Mouse (Mus musculus) bone marrow, adult 2 months (tissue): ENCODE measurements around the gene Prpf3. TPM values are rescaled to one million over a fixed set of nuclear protein-coding genes. Genes with fewer than 3 reads are reported as not detected.
"Not testable (repeated sequence)": the region's sequence is repeated elsewhere in the genome, so short reads cannot be mapped to it uniquely, and the experiment has no call there.

Source experiments
- H3K27ac ChIP-seq: fragments of 200-500 bp; 2 replicates; pipeline ENCODE4 v1.5.1; 2012; ENCODE audit warnings: low read depth, mild to moderate bottlenecking, control low read depth, inconsistent platforms, low read length; ENCODE audit not compliant: control insufficient read depth, poor library complexity, insufficient read depth
- H3K4me1 ChIP-seq: fragments of 200-500 bp; 2 replicates; pipeline ENCODE4 v1.6.1; 2011; ENCODE audit warnings: low read length; ENCODE audit not compliant: control insufficient read depth, insufficient read depth
- H3K4me3 ChIP-seq: fragments of 200-500 bp; replicated peaks from 2 replicates; pipeline ENCODE3; 2011; ENCODE audit warnings: mild to moderate bottlenecking, low read depth, low read length, control low read depth; ENCODE audit not compliant: control insufficient read depth
- CTCF ChIP-seq: fragments of 200-500 bp; IDR thresholded peaks from 2 replicates; pipeline ENCODE4 v1.5.1; 2011; ENCODE audit warnings: low read length, control low read depth; ENCODE audit not compliant: control insufficient read depth, insufficient read depth
- POLR2A ChIP-seq: fragments of 200-500 bp; IDR thresholded peaks from 2 replicates; pipeline ENCODE4 v1.6.1; 2011; ENCODE audit warnings: low read depth, mild to moderate bottlenecking, control low read depth, low read length, borderline replicate concordance; ENCODE audit not compliant: control insufficient read depth
- WGBS: fragments of 180-500 bp; shearing (Covaris S2); methylation state at CpG from one replicate; pipeline ENCODE4 v1.1.7; 2018; 5-methylcytosine and 5-hydroxymethylcytosine counted together
- polyA plus RNA-seq: library from polyadenylated mRNA; stranded (reverse); fragments of >200 nt; gene quantifications from 2 replicates; pipeline ENCODE4 v1.2.4, GENCODE M21; 2011; ENCODE audit warnings: low replicate concordance; ENCODE audit not compliant: missing spikeins, insufficient read depth, insufficient read length

Gene Prpf3
- polyA plus RNA-seq, 1 experiment: 55.4 TPM

- no peak for TF ChIP-seq CTCF
- no peak for TF ChIP-seq POLR2A
- Histone ChIP-seq H3K4me3 (no peak overlapping the region), H3K27ac (no peak overlapping the region), H3K4me1 (peaks cover 2% of the 10 kb centered on the region; the same call in 1 of the 2 replicates)
- WGBS: 95% methylated on average over 20 of the region's 20 CpGs
These were observed 9.9 kb upstream of the Prpf3 start for GRCm38 (mm10) chr3:95865571-95865970.

- no peak for TF ChIP-seq CTCF
- no peak for TF ChIP-seq POLR2A
- no peak overlapping the region for H3K4me3 ChIP-seq
- WGBS: 90% methylated on average over 5 of the region's 5 CpGs
These were observed 9.4 kb upstream of the Prpf3 start for GRCm38 (mm10) chr3:95865050-95865449.

GRCm38 (mm10) chr3:95863578-95863977, 7.9 kb upstream of the Prpf3 start:
- H3K27ac ChIP-seq: no peak overlapping the region
- H3K4me1 ChIP-seq: no peaks in the 10 kb centered on the region
- WGBS: 78% methylated on average over 7 of the region's 7 CpGs
- no peak overlapping the region for H3K4me3 ChIP-seq
- no peak for TF ChIP-seq POLR2A
- no peak for TF ChIP-seq CTCF

More at GRCm38 (mm10) chr3:95865050-95865449, 9.4 kb upstream of the Prpf3 start:
- Histone ChIP-seq H3K4me1 (no peaks in the 10 kb centered on the region), H3K27ac (no peak overlapping the region)

DNA sequence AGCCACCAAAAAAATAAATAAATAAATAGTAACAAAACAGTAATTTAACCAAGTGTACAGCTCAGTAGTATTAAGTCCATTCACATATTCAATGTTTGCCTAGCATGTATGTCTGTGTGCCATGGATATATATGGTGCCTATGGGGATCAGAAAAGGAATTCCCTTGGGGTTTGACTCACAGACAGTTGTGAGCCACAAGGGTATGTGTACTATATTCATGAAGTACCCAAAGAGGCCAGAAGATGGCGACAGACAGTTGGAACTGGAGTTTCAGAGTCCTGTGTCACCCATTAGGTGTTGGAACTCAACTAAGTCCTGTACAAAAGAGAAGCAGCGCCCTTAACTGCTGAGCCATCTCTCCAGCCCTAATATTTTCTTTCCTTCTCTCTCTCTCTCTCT, 6.1 kb upstream of the Prpf3 start:
- H3K4me1 ChIP-seq: no peaks in the 10 kb centered on the region
- TF ChIP-seq CTCF (peak; percentile 37; the same call in 1 of the 2 replicates), POLR2A (no peak)
- 32% methylated on average over 2 of the region's 2 CpGs for WGBS
- no peak overlapping the region for H3K27ac ChIP-seq
- no peak overlapping the region for H3K4me3 ChIP-seq

GRCm38 (mm10) chr3:95861216-95861615, 5.5 kb upstream of the Prpf3 start:
- WGBS: 60% methylated on average over 10 of the region's 10 CpGs
- H3K4me3 ChIP-seq: no peak overlapping the region
- no peak overlapping the region for H3K27ac ChIP-seq
- TF ChIP-seq POLR2A (no peak), CTCF (peak; percentile 56)
- no peaks in the 10 kb centered on the region for H3K4me1 ChIP-seq

- WGBS: 73% methylated on average over 3 of the region's 3 CpGs
- no peak overlapping the region for H3K4me3 ChIP-seq
- no peaks in the 10 kb centered on the region for H3K4me1 ChIP-seq
- TF ChIP-seq POLR2A (no peak), CTCF (no peak)
- no peak overlapping the region for H3K27ac ChIP-seq
These were observed 4.6 kb upstream of the Prpf3 start for GRCm38 (mm10) chr3:95860323-95860722.

DNA sequence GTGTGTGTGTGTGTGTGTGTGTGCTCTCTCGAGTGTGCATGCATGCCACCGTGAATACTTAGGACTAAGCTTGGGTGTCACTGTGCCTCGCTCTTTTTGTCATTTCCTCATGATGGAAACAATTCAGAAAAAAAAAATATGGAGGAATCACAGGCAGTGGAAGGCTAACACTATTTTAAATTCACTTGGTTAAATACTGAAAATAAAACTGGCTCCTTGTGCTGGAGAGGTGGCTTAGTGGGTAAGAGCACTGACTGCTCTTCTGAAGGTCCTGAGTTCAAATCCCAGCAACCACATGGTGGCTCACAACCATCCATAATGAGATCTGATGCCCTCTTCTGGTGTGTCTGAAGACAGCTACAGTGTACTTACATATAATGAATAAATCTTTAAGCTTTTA, 2.6 kb upstream of the Prpf3 start:
- 59% methylated on average over 3 of the region's 3 CpGs for WGBS
- H3K4me3 ChIP-seq, H3K4me1 ChIP-seq, H3K27ac ChIP-seq: not testable (repeated sequence)

DNA sequence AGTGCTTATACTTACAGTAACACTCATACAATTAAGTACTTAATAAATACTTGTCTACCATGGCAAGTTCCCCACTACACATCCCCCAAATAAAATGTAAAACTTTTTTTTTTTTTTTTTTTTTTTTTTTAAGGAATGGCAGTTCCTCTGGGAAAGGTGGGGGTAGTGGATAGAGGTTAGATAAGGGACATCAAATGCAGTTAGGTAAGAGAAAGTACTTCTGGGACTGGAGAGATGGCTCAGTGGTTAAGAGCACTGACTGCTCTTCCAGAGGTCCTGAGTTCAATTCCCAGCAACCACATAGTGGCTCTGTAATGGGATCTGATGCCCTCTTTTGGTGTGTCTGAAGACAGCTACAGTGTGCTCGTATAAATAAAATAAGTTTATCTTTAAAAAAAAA, 1.4 kb upstream of the Prpf3 start:
- H3K4me1 ChIP-seq, H3K27ac ChIP-seq, H3K4me3 ChIP-seq: not testable (repeated sequence)
- WGBS: 73% methylated on average over 1 of the region's 1 CpGs

GRCm38 (mm10) chr3:95856115-95856514, 430 bp upstream of the Prpf3 start:
- H3K4me1 ChIP-seq: no peaks in the 10 kb centered on the region
- H3K27ac ChIP-seq: no peak overlapping the region
- peak overlapping the region; percentile 98 for H3K4me3 ChIP-seq
- WGBS: 39% methylated on average over 7 of the region's 7 CpGs
- TF ChIP-seq CTCF: no peak
- TF ChIP-seq POLR2A: no peak

DNA sequence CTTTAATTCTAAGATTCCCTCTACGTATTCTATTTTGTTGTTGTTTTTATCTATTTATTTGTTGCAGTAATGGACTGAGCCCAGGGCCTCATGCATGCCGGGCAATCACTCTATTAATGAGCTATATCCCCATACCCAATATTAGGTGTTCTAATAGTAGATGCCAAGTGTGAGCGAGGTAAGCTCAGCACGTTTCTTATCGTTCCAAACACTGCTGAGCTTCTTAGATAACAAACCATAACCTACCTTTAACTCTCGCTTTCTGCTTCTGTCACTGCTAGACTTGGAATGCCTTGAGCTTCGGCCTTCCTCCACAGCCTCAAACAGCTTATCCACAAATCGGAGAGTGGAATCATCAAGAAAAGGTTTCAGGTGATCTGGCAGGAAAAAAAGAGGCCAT, 4.4 kb downstream of the Prpf3 start:
- no peak for TF ChIP-seq POLR2A
- TF ChIP-seq CTCF: no peak
- Histone ChIP-seq H3K27ac (no peak overlapping the region), H3K4me1 (no peaks in the 10 kb centered on the region), H3K4me3 (no peak overlapping the region)
- WGBS: 68% methylated on average over 8 of the region's 8 CpGs
